Mouse (Mus musculus) G1E (cell line): Measurements from ENCODE around the gene Usp6nl.

Experiments used
- CTCF ChIP-seq: IDR thresholded peaks from 2 replicates; pipeline ENCODE4 v1.5.1; 2012; ENCODE audit warnings: low read depth, low read length, inconsistent platforms, mixed read lengths
- POLR2AphosphoS5 ChIP-seq: IDR thresholded peaks from 2 replicates; pipeline ENCODE4 v1.6.1; 2012; ENCODE audit warnings: low read depth, low read length, inconsistent platforms; ENCODE audit not compliant: insufficient replicate concordance
- TAL1 ChIP-seq: conservative IDR thresholded peaks from 2 replicates; pipeline ENCODE4 v1.6.1; 2012; ENCODE audit warnings: low read depth, low read length, inconsistent platforms, mixed read lengths

GRCm38 (mm10) chr2:6284784-6285183, 37.7 kb upstream of the Usp6nl start:
- TF ChIP-seq TAL1 (peak; percentile 15; the same call in 1 of the 2 replicates), CTCF (no peak), POLR2AphosphoS5 (no peak)
